Mouse (Mus musculus) kidney, postnatal 0 days (tissue): ENCODE measurements around the gene Adra1d. TPM values are rescaled to one million over a fixed set of nuclear protein-coding genes. Genes with fewer than 3 reads are reported as not detected.

Source experiments
- ATAC-seq: fragments of 200-750 bp; cut with Nextera tagmentation; replicated peaks from 2 replicates; pipeline ENCODE4 v1.8.0; 2017; ENCODE audit warnings: low read depth, moderate number of reproducible peaks, moderate TSS enrichment, moderate library complexity; ENCODE audit not compliant: low FRiP score
- DNase-seq: peaks from one replicate; pipeline ENCODE4 v3.0.0-alpha.2; 2016; ENCODE audit warnings: low spot score
- H3K27ac ChIP-seq: fragments of 300-500 bp; sonication (generic); 2 replicates; pipeline ENCODE4 v1.5.1; 2014; ENCODE audit warnings: mild to moderate bottlenecking
- H3K27me3 ChIP-seq: fragments of 300-500 bp; sonication (generic); 2 replicates; pipeline ENCODE4 v1.6.1; 2014; ENCODE audit warnings: low read length, mixed read lengths; ENCODE audit not compliant: insufficient read depth
- H3K36me3 ChIP-seq: fragments of 300-500 bp; sonication (generic); 2 replicates; pipeline ENCODE4 v1.6.1; 2014; ENCODE audit warnings: low read length, mixed read lengths; ENCODE audit not compliant: insufficient read depth
- H3K4me1 ChIP-seq: fragments of 300-500 bp; sonication (generic); replicated peaks from 2 replicates; pipeline ENCODE4 v1.6.1; 2014; ENCODE audit warnings: antibody characterized with exemption, low read length, mixed read lengths; ENCODE audit not compliant: insufficient read depth
- H3K4me2 ChIP-seq: fragments of 300-500 bp; sonication (generic); 2 replicates; pipeline ENCODE4 v1.6.1; 2014; ENCODE audit warnings: mild to moderate bottlenecking, low read length, moderate library complexity, mixed read lengths
- H3K4me3 ChIP-seq: fragments of 300-500 bp; sonication (generic); replicated peaks from 2 replicates; pipeline ENCODE4 v1.5.1; 2014; ENCODE audit warnings: low read depth, low read length
- H3K9ac ChIP-seq: fragments of 300-500 bp; sonication (generic); 2 replicates; pipeline ENCODE4 v1.6.1; 2014; ENCODE audit warnings: low read depth, low read length
- H3K9me3 ChIP-seq: fragments of 300-500 bp; sonication (generic); replicated peaks from 2 replicates; pipeline ENCODE4 v1.6.1; 2016; ENCODE audit warnings: low read length, inconsistent platforms, mixed read lengths
- CTCF ChIP-seq: IDR thresholded peaks from 2 replicates; pipeline ENCODE4 v1.5.1; 2016; ENCODE audit warnings: antibody characterized with exemption, low read depth, mild to moderate bottlenecking, moderate library complexity
- WGBS: fragments of 180-500 bp; shearing (Covaris S2); extraction: QIAGEN DNeasy Blood & Tissue Kit; methylation state at CpG from one replicate; pipeline ENCODE4 v1.1.7; 2014; 5-methylcytosine and 5-hydroxymethylcytosine counted together
- polyA plus RNA-seq: library from polyadenylated mRNA; unstranded; fragments of >200 nt; fragmentation: Nextera tagmentation; extraction: Ambion mirVana; gene quantifications from 2 replicates; pipeline ENCODE4 v1.2.1, GENCODE M21; 2015

The Adra1d gene
- 1.3 and 1.6 TPM in 2 replicates for polyA plus RNA-seq

- 1% methylated on average over 63 of the region's 82 CpGs for WGBS
Observed at GRCm38 (mm10) chr2:131561891-131562585, at the start of gene Adra1d. Gene Adra1d (minus strand): TSS chr2:131562283.

DNA sequence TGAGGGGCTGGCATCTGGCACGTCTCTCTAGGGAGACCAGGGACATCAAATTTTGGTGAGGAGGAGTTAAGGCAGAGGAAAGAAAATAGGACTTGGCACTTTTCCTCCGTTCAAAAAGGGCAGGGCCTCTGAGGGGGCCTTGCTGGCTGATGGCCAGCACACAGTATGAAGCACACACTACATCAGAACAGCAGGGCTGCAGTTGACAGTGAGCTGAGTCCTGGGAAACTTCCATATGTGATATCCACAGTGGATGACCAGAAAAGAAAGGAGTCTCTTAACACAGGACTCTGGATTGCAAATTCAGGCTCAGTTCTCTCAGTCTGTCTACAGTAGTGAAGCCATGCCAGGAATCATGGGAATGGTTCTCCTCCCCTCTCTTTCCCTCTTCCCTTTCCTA is 39.8 kb upstream of the Adra1d start:
- Histone ChIP-seq H3K9me3 (no peaks in the 10 kb centered on the region), H3K36me3 (no peaks in the 10 kb centered on the region), H3K4me3 (no peak overlapping the region), H3K9ac (no peak overlapping the region), H3K27me3 (no peaks in the 10 kb centered on the region), H3K4me1 (no peaks in the 10 kb centered on the region), H3K27ac (no peak overlapping the region), H3K4me2 (no peak overlapping the region)
- DNase-seq (peak; percentile 6), ATAC-seq (no peak)
- TF ChIP-seq CTCF, result no peak
- WGBS, result 28% methylated on average over 2 of the region's 2 CpGs

More at GRCm38 (mm10) chr2:131561891-131562585, at the start of gene Adra1d:
- peak; percentile 56 for ATAC-seq
- H3K4me1 ChIP-seq, result peaks cover 12% of the 10 kb centered on the region; the same call in 1 of the 2 replicates
- no peak within 1 kb of the TSS for H3K27ac ChIP-seq
- peak within 1 kb of the TSS; percentile 54 for H3K9ac ChIP-seq
- peak within 1 kb of the TSS; percentile 85 for H3K4me2 ChIP-seq
- DNase-seq, result peak; percentile 14
- H3K9me3 ChIP-seq, result no peaks in the 10 kb centered on the region
- no peaks in the 10 kb centered on the region for H3K36me3 ChIP-seq
- H3K27me3 ChIP-seq, result peaks cover 39% of the 10 kb centered on the region
- H3K4me3 ChIP-seq, result peak within 1 kb of the TSS; percentile 48
- no peak for TF ChIP-seq CTCF

GRCm38 (mm10) chr2:131594871-131595270 is 32.8 kb upstream of the Adra1d start:
- ATAC-seq (no peak), DNase-seq (no peak)
- Histone ChIP-seq H3K4me1 (no peaks in the 10 kb centered on the region), H3K9me3 (no peaks in the 10 kb centered on the region), H3K4me3 (no peak overlapping the region), H3K27me3 (no peaks in the 10 kb centered on the region), H3K36me3 (no peaks in the 10 kb centered on the region), H3K9ac (no peak overlapping the region), H3K27ac (no peak overlapping the region), H3K4me2 (no peak overlapping the region)
- TF ChIP-seq CTCF, result no peak
- 84% methylated on average over 6 of the region's 6 CpGs for WGBS

GRCm38 (mm10) chr2:131587521-131587920 is 25.4 kb upstream of the Adra1d start:
- Histone ChIP-seq H3K4me3 (no peak overlapping the region), H3K4me2 (no peak overlapping the region), H3K27ac (no peak overlapping the region), H3K36me3 (no peaks in the 10 kb centered on the region), H3K9me3 (no peaks in the 10 kb centered on the region), H3K9ac (no peak overlapping the region), H3K27me3 (no peaks in the 10 kb centered on the region), H3K4me1 (no peaks in the 10 kb centered on the region)
- TF ChIP-seq CTCF, result no peak
- DNase-seq (no peak), ATAC-seq (no peak)
- 80% methylated on average over 2 of the region's 2 CpGs for WGBS

GRCm38 (mm10) chr2:131581506-131581905 is 19.4 kb upstream of the Adra1d start:
- no peak for TF ChIP-seq CTCF
- no peak for DNase-seq
- Histone ChIP-seq H3K27me3 (no peaks in the 10 kb centered on the region), H3K9me3 (no peaks in the 10 kb centered on the region), H3K4me1 (no peaks in the 10 kb centered on the region), H3K4me2 (no peak overlapping the region), H3K4me3 (no peak overlapping the region), H3K9ac (no peak overlapping the region), H3K27ac (no peak overlapping the region), H3K36me3 (no peaks in the 10 kb centered on the region)
- ATAC-seq, result no peak
- 76% methylated on average over 2 of the region's 2 CpGs for WGBS

DNA sequence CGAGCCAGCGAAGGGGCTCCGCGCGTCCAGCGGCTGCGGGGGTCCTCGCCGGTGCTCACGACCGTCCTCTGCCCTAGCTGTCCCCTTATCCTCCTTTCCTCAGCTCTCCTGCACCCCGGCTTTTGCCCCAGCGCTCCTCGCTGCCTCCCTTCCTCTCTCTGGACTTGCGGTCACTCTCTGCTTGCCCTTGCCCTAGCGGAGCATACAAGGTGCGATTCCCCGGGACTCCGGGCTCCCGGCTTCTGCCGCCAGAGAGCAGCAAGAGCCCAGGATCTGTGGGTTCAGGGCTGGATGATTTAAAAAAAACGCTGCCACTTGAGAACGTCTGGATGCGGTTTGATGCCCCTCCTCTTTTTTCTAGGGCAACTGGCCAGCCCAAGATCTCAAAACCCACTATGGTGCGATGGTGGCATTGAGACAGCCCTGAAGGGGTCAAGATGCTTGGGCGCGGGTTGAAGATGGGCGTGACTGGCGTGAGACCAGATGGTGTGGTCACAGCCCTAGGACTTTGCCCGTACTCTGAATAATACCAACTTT is 571 bp upstream of the Adra1d start:
- peaks cover 39% of the 10 kb centered on the region for H3K27me3 ChIP-seq
- peak; percentile 80 for ATAC-seq
- H3K27ac ChIP-seq, result no peak overlapping the region
- under 1% methylated on average over 29 of the region's 30 CpGs for WGBS
- peaks cover 12% of the 10 kb centered on the region; the same call in 1 of the 2 replicates for H3K4me1 ChIP-seq
- H3K9ac ChIP-seq, result peak overlapping the region; percentile 54
- peak; percentile 84 for TF ChIP-seq CTCF
- H3K4me3 ChIP-seq, result peak overlapping the region; percentile 48
- H3K36me3 ChIP-seq, result no peaks in the 10 kb centered on the region
- peak; percentile 92 for DNase-seq
- H3K9me3 ChIP-seq, result no peaks in the 10 kb centered on the region
- peak overlapping the region; percentile 85 for H3K4me2 ChIP-seq
